Mouse (Mus musculus): ENCODE measurements around the gene Klhdc1. TPM values are rescaled to one million over a fixed set of nuclear protein-coding genes. Genes with fewer than 3 reads are reported as not detected.

Gene Klhdc1
- polyA plus RNA-seq, 1 experiment from 2014 or later, result 25.5 TPM

DNA sequence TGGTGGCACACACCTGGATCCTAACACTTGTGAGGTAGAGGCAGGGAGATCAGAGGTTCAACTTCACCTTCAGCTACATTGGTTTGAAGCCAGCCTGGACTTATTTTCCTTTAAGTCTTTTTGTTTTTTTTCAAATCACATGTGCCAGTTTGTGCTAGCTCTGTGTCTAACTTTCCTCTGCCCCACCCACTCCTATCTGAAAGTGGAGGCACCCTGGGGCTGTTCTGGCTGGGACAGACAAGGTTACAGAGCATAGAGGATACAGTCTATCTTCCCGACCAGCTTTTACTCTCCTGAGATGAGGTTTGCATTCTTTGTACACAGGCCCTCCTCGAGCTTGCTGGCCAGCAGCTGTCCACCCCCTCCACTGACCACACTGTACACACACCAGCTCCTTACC lies 52.8 kb downstream of the Klhdc1 start:
- WGBS, result 39% methylated on average over 2 of the region's 2 CpGs
- ATAC-seq, result no peak

DNA sequence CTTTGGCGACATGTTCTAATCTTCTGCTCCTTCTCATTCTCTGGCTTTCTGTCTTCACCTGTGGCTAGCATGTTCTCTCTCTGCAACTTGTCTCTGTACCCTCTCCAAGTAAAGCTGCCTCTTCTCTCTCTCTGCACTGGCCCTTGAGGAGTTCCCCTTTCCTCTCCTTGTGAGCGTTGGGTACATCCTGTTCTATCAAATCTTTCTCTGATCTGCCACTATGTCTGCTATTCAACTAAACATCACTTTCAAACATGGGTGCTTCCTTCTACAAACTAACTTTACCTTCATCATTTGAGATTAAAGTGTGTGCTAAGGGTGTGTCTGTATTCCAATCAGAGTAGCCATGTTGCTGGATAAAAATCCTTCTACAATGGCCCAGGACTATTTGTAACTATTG lies 54.0 kb downstream of the Klhdc1 start:
- ATAC-seq (no peak), DNase-seq (ENCODE audit: low spot score) (no peak)
- no peak overlapping the region for H3K4me3 ChIP-seq (ENCODE audit: low read depth, low read length)
- H3K9me3 ChIP-seq (ENCODE audit: low read length), result no peaks in the 10 kb centered on the region
- H3K9ac ChIP-seq (replicated peaks; ENCODE audit: low read depth), result no peak overlapping the region
- 81% methylated on average over 2 of the region's 2 CpGs for WGBS
- peaks cover 15% of the 10 kb centered on the region; the same call in 1 of the 2 replicates for H3K4me1 ChIP-seq (ENCODE audit: insufficient read depth, low read depth, low read length)
- no peaks in the 10 kb centered on the region for H3K36me3 ChIP-seq (ENCODE audit: insufficient read depth, low read length)
- H3K4me2 ChIP-seq (replicated peaks; ENCODE audit: low read depth, low read length), result no peak overlapping the region
- H3K27ac ChIP-seq (ENCODE audit: low read length), result no peak overlapping the region
- H3K27me3 ChIP-seq (replicated peaks; ENCODE audit: insufficient read depth, low read length), result no peaks in the 10 kb centered on the region
- TF ChIP-seq CTCF (IDR thresholded peaks at IDR 0.05), result no peak

More for the DNA sequence above, 52.8 kb downstream of the Klhdc1 start:
- H3K4me1 ChIP-seq (ENCODE audit: insufficient read depth, low read depth, low read length), result peaks cover 11% of the 10 kb centered on the region; the same call in 1 of the 2 replicates
- H3K27me3 ChIP-seq (replicated peaks; ENCODE audit: insufficient read depth, low read length), result no peaks in the 10 kb centered on the region
- H3K4me3 ChIP-seq (ENCODE audit: low read depth, low read length), result no peak overlapping the region
- H3K27ac ChIP-seq (ENCODE audit: low read length), result no peak overlapping the region
- no peak for DNase-seq (ENCODE audit: low spot score)
- H3K9ac ChIP-seq (replicated peaks; ENCODE audit: low read depth), result no peak overlapping the region
- H3K9me3 ChIP-seq (ENCODE audit: low read length), result no peaks in the 10 kb centered on the region
- no peak overlapping the region for H3K4me2 ChIP-seq (replicated peaks; ENCODE audit: low read depth, low read length)
- TF ChIP-seq CTCF (IDR thresholded peaks at IDR 0.05), result no peak
- no peaks in the 10 kb centered on the region for H3K36me3 ChIP-seq (ENCODE audit: insufficient read depth, low read length)

DNA sequence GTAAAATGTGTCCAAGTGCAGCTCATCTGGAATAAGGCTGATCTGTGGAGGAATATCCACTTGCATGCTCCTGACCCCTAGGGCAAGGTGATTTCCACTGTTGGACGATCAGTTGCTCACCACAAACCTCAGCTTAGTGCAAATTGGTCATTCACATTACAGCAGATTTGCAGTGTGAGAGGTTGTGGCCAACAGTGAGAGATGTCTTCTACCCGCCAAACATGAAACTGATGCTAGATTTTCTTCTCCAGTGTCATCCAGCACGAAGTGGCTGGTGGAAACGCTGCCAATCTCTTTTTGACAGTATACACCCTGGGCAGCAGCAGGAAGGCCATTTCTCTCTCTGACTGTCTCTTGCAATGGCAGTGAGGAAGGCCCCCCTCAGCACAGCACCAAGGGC lies 54.7 kb downstream of the Klhdc1 start:
- 84% methylated on average over 4 of the region's 4 CpGs for WGBS
- Histone ChIP-seq H3K27me3 (replicated peaks; ENCODE audit: insufficient read depth, low read length) (no peaks in the 10 kb centered on the region), H3K4me2 (replicated peaks; ENCODE audit: low read depth, low read length) (peak overlapping the region; percentile 76; the same call in 1 of the 2 replicates), H3K4me3 (ENCODE audit: low read depth, low read length) (no peak overlapping the region), H3K27ac (ENCODE audit: low read length) (0 out of 2 replicates have a peak overlapping the region, but pooled peaks have one; percentile 96), H3K9ac (replicated peaks; ENCODE audit: low read depth) (no peak overlapping the region), H3K9me3 (ENCODE audit: low read length) (no peaks in the 10 kb centered on the region), H3K4me1 (ENCODE audit: insufficient read depth, low read depth, low read length) (peaks cover 15% of the 10 kb centered on the region; the same call in 1 of the 2 replicates), H3K36me3 (ENCODE audit: insufficient read depth, low read length) (no peaks in the 10 kb centered on the region)
- DNase-seq (ENCODE audit: low spot score) (no peak), ATAC-seq (no peak)
- TF ChIP-seq CTCF (IDR thresholded peaks at IDR 0.05) (no peak), EP300 (IDR thresholded peaks at IDR 0.05) (no peak)

DNA sequence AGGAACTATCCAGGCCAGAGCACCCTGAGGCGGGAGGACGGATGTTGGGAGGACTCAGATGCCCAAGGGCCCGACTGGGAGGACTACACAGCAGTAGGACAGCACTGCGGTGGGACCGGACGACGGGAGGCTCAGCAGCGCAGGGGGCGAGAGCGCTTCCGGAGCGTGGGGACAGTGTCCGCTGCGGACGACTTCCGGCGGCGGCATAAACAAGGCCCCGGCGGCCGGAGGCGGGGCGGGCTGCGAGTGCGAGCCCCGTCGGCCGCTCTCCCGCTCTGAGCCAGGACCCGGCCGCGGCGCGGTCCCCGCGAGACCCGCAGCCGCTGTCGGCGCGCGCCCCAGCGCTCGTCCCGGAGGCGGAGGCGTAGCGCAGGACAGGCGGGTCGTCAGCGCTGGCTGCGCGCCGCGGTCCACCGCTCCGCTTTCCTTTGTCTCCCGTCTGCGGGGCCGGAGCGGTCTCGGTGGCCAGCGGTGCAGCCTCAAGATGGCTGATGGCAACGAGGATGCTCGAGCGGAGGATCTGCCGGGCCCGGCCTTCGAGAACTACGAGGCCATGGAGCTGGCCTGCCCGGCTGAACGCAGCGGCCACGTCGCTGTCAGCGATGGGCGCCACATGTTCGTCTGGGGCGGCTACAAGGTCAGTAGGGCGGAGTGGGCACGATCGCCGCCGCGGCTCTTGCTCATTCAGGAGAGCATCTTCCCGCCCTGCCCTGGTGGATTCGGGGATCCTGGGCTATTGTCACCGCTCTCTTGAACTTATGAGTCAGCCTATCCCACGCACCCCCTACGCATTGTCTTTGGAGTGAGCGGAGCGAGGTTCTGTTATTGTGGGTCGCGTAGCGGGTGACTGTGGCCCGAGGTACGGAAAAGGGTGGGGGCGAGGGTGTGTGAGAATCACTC lies 55.8 kb downstream of the Klhdc1 start, which contains the start of gene Klhdc2:
TSS of gene Klhdc2 (plus strand) at position 171 of the 900 bp plus-strand sequence.
- H3K27me3 ChIP-seq (replicated peaks; ENCODE audit: insufficient read depth, low read length), result no peaks in the 10 kb centered on the region
- H3K9ac ChIP-seq (replicated peaks; ENCODE audit: low read depth), result peak within 1 kb of the TSS; percentile 91
- DNase-seq (ENCODE audit: low spot score), result peak; percentile 96
- H3K4me1 ChIP-seq (ENCODE audit: insufficient read depth, low read depth, low read length), result peaks cover 15% of the 10 kb centered on the region; the same call in 1 of the 2 replicates
- TF ChIP-seq EP300 (IDR thresholded peaks at IDR 0.05), result no peak
- no peak; the same call in 1 of the 2 replicates for TF ChIP-seq CTCF (IDR thresholded peaks at IDR 0.05)
- under 1% methylated on average over 73 of the region's 98 CpGs for WGBS
- no peaks in the 10 kb centered on the region for H3K9me3 ChIP-seq (ENCODE audit: low read length)
- H3K36me3 ChIP-seq (ENCODE audit: insufficient read depth, low read length), result peaks cover 7% of the 10 kb centered on the region; the same call in 1 of the 2 replicates
- ATAC-seq, result peak; percentile 97
- H3K4me2 ChIP-seq (replicated peaks; ENCODE audit: low read depth, low read length), result peak within 1 kb of the TSS; percentile 76
- H3K4me3 ChIP-seq (ENCODE audit: low read depth, low read length), result peak within 1 kb of the TSS; percentile 93
- peak within 1 kb of the TSS; percentile 96 for H3K27ac ChIP-seq (ENCODE audit: low read length)

DNA sequence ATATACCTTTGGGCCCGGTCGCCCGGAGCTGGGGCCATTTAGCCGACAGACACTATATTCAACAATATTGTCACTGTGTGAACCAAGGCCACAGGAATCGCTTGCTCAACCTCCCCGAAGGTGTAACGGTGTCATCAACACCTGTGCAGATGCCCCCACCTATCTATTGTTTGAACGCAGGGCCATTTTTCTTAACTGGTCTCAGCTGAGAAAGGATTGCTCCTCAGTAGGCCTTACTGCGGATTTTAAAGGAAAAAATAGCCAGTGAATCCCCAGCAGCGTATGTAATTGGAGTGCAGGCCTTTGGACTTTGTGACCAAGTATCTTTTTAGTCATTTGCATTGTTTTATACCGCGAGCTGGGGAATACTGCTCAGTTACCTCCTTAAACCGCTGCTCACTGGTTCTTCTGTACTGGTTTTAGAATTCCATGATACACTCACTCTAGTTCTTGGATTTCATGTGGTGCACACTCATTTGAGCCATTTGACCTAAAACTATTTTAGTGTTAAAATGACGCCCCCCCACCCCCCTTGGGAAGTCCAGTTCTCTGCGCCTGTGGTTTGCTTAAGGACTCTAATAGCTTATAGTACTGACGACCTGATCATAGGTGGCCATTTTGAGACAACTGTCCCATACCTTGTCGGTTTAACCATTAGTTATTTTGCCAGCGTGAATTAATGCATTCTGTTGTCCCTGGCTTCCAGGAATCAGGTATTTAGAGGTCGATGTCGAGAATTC lies 56.6 kb downstream of the Klhdc1 start:
- Histone ChIP-seq H3K27ac (ENCODE audit: low read length) (peak overlapping the region; percentile 96), H3K4me2 (replicated peaks; ENCODE audit: low read depth, low read length) (peak overlapping the region; percentile 76), H3K4me3 (ENCODE audit: low read depth, low read length) (peak overlapping the region; percentile 93), H3K36me3 (ENCODE audit: insufficient read depth, low read length) (peaks cover 14% of the 10 kb centered on the region; the same call in 1 of the 2 replicates), H3K4me1 (ENCODE audit: insufficient read depth, low read depth, low read length) (peaks cover 15% of the 10 kb centered on the region; the same call in 1 of the 2 replicates), H3K27me3 (replicated peaks; ENCODE audit: insufficient read depth, low read length) (no peaks in the 10 kb centered on the region), H3K9me3 (ENCODE audit: low read length) (no peaks in the 10 kb centered on the region), H3K9ac (replicated peaks; ENCODE audit: low read depth) (peak overlapping the region; percentile 91)
- DNase-seq (ENCODE audit: low spot score), result peak; percentile 20
- WGBS, result 16% methylated on average over 20 of the region's 20 CpGs
- ATAC-seq, result no peak
- TF ChIP-seq EP300 (IDR thresholded peaks at IDR 0.05), result no peak
- no peak for TF ChIP-seq CTCF (IDR thresholded peaks at IDR 0.05)

DNA sequence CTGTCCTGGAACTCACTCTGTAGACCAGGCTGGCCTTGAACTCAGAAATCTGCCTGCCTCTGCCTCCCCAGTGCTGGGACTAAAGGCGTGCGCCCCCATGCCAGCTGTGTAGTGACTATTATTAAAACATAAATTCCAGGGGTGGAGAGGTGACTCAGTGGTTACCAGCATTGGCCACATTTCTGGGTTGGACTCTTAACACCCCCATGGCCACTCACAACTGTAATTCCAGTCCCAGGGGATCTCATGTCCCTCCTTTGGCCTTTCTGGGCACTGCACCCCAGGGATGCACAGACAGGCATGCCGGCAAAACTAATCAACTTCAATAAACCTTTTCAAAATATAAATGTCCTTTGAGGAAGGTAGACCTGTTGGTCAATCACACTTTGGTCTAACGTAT lies 57.3 kb downstream of the Klhdc1 start:
- Histone ChIP-seq H3K36me3 (ENCODE audit: insufficient read depth, low read length) (peaks cover 17% of the 10 kb centered on the region; the same call in 1 of the 2 replicates), H3K4me2 (replicated peaks; ENCODE audit: low read depth, low read length) (no peak overlapping the region; the same call in 1 of the 2 replicates), H3K9ac (replicated peaks; ENCODE audit: low read depth) (no peak overlapping the region), H3K27me3 (replicated peaks; ENCODE audit: insufficient read depth, low read length) (no peaks in the 10 kb centered on the region), H3K27ac (ENCODE audit: low read length) (0 out of 2 replicates have a peak overlapping the region, but pooled peaks have one; percentile 3), H3K4me3 (ENCODE audit: low read depth, low read length) (no peak overlapping the region), H3K9me3 (ENCODE audit: low read length) (no peaks in the 10 kb centered on the region), H3K4me1 (ENCODE audit: insufficient read depth, low read depth, low read length) (peaks cover 15% of the 10 kb centered on the region; the same call in 1 of the 2 replicates)
- DNase-seq (ENCODE audit: low spot score) (no peak), ATAC-seq (no peak)
- 87% methylated on average over 4 of the region's 4 CpGs for WGBS
- TF ChIP-seq EP300 (IDR thresholded peaks at IDR 0.05) (no peak), CTCF (IDR thresholded peaks at IDR 0.05) (peak; percentile 34)

Measured in lung, postnatal 0 days (tissue).